Mouse (Mus musculus) T-helper 2 cell (primary cell): ENCODE measurements around the gene Mtmr3.

Experiments used
- in situ Hi-C: fragments of 300-600 bp; cut with MboI, MseI; formaldehyde crosslinking; loops from one replicate; pipeline ENCODE4 v1.15.1; 2025; ENCODE audit warnings: high pct_unique_total_duplicates

Mtmr3 gene

DNA sequence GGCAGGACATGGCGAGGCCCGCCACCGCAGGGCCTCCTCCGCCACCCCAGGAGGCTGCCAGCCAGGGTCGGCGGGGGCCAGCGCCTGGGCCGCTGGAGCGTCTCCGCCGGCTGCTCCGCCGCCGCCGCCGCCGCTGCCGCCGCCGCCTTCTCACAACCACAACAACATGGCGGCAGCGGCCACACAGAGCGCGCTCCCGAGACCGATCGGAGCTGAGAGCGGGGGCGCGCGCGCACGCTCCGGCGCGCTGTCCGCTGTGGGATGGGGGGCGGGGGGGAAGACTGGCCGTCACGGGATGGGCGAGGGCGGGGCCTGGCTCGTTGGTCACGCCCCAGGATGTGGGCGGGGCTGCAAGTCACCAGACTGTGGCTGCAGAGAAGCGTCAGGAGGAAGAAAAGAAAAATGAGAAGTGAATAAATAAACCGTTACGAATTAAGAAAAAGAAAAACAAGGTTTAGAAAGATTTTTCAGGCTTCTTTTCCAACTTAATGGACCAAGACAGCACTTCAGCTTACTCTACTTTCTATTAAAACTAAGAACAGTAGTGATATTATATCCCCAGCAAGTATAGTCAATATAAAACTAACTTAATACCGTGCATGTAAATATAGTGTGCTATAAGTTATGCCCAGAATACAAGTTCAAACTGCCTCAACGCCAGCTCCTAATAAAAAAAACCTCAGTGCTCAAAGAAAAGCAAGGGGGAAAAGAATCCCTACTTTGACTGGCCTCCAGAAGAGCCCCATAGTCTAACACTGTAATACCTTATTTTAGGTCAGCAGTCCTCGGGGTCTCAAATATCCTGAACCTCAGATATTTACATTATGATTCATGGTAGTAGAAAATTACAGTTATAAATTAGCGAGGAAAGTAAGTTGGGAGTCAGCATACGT is at the start of gene Mtmr3:
Mtmr3 (minus strand) TSS at position 256 of the 893 bp plus-strand sequence.
- in situ Hi-C loops, result no loop called here

DNA sequence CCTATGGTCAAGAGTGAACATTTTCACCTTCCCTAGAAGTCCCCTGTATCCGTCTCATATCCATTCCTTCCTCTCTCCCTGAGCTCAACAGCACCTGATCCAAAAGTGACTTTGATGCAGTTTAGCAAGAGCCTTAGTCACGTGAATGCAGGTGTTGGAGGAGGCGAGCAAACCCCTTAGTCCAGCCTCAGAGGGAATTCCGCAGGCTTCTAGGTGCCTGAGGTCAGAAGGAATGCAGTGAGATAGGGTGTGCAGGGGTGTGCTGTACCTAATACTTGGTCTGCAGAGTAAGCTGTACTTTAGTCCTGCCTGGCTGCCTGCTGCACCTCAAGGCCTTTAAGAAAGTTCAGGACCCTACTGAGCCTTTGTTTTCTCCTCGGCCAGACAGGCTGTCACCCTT is 49.1 kb upstream of the Mtmr3 start:
- in situ Hi-C loops, result no loop called here

DNA sequence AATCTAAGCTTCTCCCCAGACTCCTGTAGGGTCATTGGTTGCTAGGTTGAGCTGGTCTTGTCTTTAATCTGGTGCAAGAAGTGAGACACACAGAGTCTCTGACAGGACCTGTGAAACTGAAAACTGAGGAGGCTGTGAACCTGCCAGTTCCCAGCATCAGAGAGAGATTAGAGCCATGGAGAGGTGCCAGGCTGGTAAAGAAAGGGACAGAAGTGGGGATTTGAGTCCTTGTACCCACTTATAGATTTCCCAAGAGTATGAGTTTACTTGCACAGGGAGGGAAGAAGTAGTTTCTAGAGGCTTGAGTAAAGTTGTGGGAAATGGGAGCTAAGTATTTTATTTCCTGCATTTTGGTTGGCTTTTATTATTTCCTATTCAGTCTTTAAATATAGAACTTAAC is 46.5 kb upstream of the Mtmr3 start:
- in situ Hi-C loops, result no loop called here

DNA sequence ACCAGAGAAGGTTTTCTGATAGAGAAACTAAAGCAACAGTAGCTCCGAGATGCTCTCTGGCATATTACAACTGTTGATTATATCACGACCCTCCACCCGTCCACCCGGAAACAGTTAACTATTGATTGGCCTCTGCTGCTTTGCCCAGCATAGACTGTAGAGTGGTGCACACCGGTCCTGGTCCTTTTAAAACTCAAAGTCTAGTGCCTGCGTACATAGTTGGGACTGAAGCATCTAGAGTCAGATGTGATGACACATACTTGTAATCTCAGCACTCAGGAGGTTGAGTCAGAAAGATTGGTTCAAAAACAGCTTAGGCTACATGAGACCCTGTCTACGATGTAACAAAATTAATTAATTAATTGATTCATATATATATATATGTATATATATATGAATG is 43.6 kb upstream of the Mtmr3 start:
- in situ Hi-C loops, result no loop called here

DNA sequence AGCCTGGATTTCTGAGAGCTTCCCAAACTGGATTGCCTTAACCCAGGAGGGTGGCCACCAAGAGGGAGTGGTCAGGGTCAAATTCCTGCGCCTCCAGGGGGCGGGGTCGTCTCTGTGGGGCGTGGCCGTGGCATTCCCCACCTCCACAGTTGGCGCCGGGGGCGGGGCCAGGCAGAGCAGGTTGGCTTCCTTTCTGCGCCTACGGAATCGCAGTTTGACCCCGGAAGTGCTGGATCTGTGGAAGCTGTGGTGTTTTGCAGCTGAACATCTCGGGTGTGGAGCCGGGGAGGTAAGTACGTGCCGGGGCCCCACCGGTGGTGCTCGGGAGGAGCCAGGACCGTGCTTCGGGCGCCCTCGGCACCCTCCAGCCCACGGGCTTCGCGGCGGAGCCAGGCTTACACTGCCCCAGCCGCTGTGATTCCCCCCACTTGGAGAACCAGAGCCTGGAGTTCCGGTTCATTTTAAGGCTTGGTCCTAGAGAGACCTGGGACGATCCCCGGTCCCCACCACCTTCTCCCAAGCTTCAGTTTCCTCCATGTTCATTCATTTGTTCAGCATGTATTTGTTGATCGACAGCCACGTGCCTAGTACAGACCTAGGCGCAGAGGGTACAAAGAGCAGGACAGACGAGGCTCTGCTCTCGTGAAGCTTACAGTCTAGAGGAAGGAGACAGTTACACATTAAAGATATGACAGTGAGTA is 43.0 kb upstream of the Mtmr3 start, which contains the start of gene Ascc2:
Ascc2 (plus strand) TSS at position 214 of the 701 bp plus-strand sequence.
- in situ Hi-C loops, result no loop called here

DNA sequence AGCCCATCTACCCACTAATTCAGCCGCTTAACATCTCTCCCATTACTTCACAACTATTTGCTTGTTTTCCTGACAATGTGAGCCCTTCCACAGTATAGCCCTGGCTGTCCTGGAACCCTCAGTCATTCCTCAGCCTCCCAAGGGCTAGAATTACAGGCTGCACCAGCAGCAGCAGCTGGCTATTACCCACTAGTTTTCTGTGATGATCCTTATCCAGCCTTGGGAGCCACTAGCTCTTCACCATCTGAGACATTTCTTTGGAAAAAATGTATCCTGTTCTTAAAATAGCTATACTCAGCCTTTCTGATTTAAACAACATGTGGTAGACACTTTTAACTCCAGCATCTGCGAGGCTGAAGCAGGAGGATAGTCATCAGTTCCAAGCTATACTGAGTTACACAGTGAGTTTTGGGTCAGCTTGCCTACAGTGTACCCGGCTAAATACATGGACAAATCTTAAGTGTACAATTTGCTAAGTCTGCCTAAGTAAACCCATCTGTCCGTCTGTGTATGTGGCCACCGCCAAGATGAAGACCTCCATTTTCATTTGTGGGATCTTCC is 42.2 kb upstream of the Mtmr3 start:
- in situ Hi-C loops, result no loop called here

DNA sequence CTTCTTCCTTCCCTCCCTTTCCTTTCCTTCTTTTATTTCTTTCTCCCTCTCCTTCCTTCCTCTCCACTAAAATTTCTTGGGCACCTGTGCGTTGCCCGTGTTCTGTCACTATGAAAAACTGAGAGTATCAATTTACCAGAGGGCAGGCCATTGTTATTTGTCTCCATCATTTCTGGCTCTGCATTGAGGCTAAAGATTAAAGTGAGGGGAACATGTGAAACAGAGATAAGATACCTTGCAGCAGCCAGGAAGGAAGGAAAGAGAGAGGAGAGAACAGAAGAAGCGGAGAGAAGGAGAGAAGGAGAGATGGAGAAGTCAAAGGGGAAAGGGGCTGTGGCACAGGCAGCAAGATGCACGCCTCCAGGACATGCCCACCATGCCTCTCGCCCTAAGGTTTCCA is 39.7 kb upstream of the Mtmr3 start:
- in situ Hi-C loops, result no loop called here

DNA sequence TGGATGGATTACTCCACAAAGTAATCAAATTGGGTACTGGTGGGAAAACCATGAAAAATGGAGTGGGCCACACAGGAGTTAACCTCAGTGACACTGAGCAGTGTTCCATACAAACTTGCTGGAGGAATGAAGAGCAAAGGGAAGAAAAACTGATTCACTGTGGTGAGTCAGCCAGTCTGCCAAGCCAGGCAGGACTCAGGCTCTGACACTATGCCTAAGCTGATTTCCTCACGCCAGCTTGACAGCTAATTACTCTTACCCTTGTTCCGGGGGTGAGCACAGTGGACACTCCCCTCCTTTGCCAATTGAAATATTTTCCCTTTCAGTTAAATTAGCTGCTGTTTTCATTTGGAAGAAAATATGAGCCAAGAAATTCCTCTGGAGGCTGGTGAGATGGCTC is 38.8 kb upstream of the Mtmr3 start:
- in situ Hi-C loops, result no loop called here

DNA sequence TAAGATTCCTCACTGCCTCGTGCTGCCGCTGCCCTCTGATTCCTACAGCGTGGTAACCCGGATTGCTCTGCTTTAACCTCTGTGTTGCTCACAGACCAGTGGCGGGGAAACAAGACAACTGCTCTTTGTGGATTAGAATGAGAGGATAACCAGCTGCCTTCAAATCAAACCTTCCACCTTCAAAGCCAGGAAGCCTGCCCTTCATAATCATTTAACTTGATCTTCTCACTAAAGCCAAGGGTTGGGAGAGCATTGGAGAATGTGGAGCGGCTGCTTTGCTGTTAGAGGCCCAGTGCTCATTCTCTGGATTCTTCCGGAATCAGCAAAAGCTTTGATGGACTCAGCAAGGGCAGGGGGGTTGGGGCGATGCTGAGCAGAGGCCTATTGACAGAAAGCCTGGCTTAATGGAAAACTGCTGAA is 35.2 kb upstream of the Mtmr3 start:
- in situ Hi-C loops, result no loop called here

DNA sequence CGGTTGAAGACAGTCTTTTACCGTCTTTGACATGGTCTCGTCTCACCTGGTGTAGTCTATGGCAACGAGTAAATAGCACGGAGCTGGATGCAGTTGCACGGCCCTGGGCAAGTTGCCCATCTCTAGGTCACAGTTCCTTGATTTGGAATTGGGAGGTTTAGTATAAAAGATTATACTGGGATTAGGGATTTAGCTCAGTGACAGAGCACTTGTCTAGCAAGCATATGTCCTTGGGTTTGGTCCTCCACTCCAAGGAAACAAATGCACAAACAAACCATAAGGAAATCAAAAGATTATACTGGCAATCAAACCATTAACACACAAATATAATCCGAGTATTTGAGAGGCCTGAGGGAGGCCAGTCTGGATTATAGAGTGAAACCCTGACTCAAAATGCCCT is 33.0 kb upstream of the Mtmr3 start:
- in situ Hi-C loops, result no loop called here

DNA sequence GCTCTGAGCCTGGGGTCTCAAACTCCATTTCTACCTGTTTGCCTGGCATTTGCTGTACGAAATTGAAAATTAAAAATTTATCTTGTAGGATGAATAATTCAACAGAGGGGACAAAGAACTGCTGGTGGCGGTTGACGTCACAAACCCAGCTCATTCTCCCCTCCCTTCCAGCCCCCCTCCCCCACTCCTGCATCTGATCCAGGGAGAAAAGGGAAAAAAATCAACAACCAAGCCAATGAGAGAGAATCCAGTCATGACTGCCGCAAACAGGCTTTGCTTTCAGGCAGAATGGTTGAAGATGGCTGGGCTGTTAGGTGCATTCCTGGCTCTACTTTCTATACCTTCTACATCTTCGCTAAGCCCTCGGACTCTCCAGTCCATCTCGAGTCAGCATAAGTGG is 31.3 kb upstream of the Mtmr3 start:
- in situ Hi-C loops, result no loop called here

DNA sequence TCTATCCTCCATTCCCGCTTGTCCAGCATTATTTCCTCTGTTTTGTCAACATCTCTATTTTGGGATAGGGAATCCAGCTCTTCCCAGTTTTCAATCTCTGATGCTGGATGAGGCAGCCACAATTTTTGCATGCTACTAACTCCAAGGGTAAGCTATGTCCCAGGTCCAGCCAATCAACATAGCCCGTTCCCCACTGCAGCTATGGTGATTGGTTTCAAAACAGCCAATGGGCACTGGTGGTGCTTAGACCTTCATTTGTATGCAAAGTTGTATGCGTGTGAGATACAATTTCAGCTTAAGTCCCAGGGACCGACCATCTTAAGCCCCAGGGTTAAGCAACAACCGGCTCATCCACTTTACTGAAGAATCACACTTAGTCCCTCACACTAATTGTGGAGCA is 28.3 kb upstream of the Mtmr3 start:
- in situ Hi-C loops, result no loop called here

DNA sequence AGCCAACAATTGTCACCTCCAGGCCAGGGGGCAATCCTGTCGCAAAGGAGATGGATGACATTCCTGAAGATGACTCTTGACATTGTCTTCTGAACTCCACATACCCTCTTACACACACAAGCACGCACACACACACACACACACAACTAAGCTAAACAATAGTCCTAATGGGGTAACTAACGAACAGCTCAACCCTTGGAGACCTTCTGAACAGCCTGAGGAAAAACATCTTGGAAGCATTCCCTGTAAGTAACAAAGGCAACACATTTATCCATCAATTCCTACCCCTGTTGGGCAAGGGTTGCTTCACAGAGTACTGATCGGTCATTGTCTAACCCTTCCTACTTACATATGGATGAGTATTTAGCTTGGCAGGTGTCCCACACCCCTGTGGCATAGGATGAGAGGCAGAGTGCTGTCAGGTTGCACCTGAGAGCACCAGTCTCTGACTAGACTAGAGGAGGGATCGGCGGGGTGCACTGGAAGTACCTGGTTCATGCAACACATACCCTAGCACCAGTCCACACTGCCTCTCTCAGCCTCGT is 27.9 kb upstream of the Mtmr3 start:
- in situ Hi-C loops, result no loop called here

DNA sequence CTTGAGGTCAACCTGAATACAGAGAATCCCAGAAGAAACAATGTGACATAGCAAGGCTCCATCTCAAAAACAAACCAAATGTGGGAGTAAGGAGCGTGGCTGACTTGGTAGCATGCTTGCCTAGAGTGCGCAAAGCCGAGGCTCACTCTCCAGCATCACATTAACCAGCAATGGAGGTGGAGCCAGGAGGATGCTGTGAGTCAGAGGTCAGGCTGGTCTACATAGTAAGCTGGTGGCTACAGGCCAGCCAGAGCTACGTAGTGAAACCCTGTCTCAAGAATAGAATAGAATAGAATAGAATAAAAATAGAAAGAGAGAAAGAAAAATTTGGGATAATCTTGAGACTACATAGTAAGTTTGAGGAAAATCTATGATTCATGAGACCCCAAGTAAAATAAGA is 27.2 kb upstream of the Mtmr3 start:
- in situ Hi-C loops, result no loop called here

DNA sequence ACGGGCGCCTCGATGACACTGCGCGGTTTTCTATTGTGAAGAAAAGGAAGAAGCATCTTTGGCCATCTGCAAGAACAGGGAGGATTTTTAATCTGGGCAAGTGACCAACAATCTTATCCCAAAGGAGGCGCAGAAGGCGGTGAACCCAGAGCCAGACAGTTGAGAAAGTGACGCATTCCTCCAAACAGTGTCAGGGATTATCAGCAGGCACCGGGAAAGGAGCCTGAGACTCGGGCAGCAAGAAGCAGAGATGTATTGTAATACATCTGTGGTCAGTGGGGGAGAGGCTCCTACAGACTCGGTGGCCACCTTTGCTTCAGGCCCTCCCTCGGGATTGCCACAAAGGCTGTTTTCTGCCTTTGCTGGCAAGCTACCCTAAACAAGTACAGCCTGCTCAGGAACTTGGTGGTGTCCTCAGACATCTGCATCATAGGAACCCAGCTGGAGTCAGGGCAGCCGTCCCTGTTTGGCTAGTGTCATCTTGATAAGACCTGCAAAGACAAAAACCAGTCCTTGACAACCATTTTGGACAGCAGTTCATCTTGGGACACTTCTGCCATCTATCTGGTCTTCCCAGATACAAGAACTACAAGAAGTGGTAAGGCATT is 25.9 kb upstream of the Mtmr3 start:
- in situ Hi-C loops, result no loop called here

DNA sequence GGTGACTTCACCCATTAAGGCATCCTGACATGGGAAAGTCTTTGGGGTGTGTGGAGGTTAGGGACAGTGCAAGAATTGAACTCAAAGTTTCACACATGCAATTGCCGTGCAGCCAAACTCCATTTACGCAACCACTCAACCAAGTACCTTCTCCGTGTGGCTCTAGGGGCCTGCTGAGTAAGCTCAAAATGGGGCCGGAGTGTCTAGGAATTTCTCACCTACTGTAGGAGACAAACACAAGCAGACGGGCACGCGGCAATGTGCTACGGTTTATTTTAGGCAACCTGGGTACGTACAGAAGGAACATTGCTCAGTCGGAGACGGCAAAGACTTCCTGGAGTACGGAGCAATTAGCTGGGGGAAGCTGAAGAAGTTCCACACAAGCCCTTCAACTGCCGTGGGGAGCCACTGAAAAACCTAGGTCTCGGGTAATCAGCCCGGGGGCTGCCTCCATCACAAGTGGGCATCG is 25.4 kb upstream of the Mtmr3 start, which contains the start of gene Gm11032:
Gm11032 (plus strand) TSS at position 51 of the 469 bp plus-strand sequence.
- in situ Hi-C loops, result no loop called here

DNA sequence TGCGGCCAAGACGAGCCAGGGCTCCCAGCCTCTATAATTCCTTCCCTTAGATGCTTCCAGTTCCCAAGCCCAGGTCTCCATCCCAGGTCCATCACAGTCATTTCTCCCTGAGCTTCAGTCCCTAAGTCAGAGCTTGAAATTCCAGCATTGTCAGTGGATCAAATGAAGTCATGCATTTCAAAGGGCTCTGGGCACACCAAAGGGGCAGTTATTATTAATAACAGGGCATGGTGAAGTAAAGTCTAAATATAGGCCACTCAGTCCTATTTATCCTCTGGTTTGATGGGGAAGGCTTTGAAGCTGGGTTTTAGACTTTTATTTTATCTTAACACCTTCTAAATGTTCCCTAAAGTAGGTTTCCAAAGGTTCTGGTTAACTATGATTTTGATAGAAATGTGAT is 17.2 kb upstream of the Mtmr3 start:
- in situ Hi-C loops, result no loop called here

DNA sequence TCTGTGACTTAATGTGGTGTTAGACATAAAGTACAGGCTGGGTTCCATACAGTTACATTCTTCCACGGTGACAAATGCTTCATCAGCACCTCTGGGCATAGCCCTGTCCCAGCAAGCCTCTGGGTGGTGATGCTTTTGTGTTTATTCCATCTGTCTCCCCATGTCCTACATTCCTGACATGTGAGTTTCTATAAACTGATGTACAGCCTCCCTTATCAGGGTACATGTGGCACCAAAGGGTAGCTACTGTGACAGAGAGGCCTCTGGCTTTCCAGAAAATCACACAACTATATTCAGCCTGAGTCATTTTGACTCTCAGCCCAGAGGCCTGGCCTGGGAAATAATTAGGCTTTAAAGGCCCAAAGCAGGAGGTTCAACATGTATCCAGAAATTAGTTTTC is 11.9 kb upstream of the Mtmr3 start:
- in situ Hi-C loops, result no loop called here

DNA sequence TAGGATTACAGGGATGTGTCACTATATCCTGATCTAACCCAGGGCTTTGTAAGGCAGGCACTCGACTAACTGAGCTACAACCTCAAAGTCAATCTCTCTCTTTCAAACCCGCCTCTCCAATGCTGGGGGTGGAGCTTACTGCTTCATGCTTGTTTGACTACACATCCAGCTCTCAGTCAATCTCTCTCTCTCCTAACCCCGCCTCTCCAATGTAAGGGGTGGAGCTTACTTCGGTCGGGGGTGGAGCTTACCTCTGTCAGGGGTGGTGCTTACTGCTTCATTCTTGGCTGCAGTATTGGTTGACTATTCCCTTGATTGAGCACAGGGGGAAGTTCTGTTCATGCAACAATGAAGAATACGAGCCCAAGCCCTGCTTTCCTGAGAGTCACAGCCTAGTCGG is 10.8 kb upstream of the Mtmr3 start:
- in situ Hi-C loops, result no loop called here

DNA sequence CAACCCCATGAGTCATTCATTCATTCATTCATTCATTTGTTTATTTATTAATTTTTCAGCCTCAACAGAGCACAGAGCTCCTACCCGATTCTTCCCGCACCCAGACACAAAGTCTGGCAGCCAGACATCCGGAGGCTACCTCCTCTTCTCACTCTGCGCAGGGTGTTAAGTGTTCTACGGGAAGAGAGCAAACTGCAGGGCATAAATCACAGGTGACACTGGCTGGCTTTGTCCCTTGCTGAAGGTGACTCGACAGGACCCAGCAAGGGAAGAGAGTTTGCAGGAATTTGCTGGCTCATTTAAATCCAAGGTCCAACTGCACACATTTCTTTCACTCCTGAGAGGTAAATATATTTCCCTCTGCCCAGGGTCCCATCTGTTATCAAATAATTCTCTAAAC is 9.8 kb upstream of the Mtmr3 start:
- in situ Hi-C loops, result no loop called here

DNA sequence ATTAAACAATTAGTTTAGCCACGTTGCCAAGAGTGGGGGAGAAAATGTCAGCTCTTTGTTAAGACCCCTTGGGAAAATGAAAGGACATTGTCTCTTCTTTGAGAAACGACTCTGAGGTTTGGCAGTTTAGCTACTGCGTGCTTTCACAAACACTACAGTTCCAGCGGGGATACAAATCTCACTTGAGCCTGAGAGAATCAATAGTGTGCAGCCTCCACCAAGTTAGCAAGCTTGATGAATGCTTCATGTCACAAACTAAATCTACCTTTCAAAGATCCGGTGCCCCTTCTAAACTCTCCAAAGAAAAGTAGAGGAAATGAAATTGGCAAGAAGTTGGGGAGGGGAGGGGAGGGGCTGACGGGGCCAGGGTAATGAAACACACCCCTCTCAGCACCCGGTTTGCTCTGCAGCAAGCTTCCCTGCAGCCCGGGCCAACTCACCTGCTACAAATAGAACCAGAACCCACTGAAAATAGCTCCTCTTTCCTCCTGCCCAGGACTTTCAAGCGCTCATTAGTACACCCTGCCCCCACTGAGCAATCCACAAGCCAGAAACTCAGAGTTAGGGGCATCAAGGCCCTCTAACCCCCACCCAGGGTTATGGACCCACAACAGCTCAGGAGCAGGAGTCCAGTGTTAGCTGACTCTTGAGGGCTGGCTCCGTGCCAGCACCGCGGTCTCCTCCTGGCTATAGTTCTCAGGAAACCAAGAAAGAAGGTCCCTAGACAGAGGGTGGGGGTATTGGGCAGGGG is 8.2 kb upstream of the Mtmr3 start:
- in situ Hi-C loops, result no loop called here
